In genomic region chr19:11314354-11314753, GRCm38 (mm10) we compare ENCODE assay signal across 32 mouse cellular contexts. TPM values are rescaled to one million over a fixed set of nuclear protein-coding genes. Genes with fewer than 3 reads are reported as not detected.
"Had no signal": no experiment of that assay in that cellular context is flagged by ENCODE, and none has a peak within 500 bp of the region (broad histone marks: within the 10 kb centered on the region; RNA-seq: fewer than 3 reads in every experiment).

Gene Ms4a14, minus strand, starts transcription at chr19:11314454.

- ATAC-seq: forebrain, embryonic 13.5 days; forebrain, embryonic 14.5 days; forebrain, embryonic 15.5 days; forebrain, embryonic 16.5 days; forebrain, postnatal 0 days had no signal

- H3K4me2 ChIP-seq: embryonic facial prominence, embryonic 12.5 days; embryonic facial prominence, embryonic 13.5 days; embryonic facial prominence, embryonic 15.5 days; forebrain, embryonic 12.5 days; forebrain, embryonic 13.5 days; forebrain, embryonic 15.5 days had no signal

- H3K4me1 ChIP-seq: embryonic facial prominence, embryonic 10.5 days; embryonic facial prominence, embryonic 12.5 days; embryonic facial prominence, embryonic 13.5 days; embryonic facial prominence, embryonic 15.5 days; forebrain, embryonic 10.5 days; forebrain, embryonic 12.5 days; forebrain, embryonic 13.5 days; forebrain, embryonic 15.5 days had no signal

- H3K36me3 ChIP-seq: embryonic facial prominence, embryonic 10.5 days; embryonic facial prominence, embryonic 12.5 days; embryonic facial prominence, embryonic 13.5 days; embryonic facial prominence, embryonic 15.5 days; forebrain, embryonic 10.5 days; forebrain, embryonic 12.5 days; forebrain, embryonic 15.5 days had no signal

- DNase-seq: cerebellum, adult 8-10 months; cerebellum, adult 9-10 months; cerebellum, adult 9-11 months; cerebellum, postnatal 10 days; cerebellum, postnatal 14 days; cerebellum, postnatal 25 days; cerebellum, postnatal 36 days; embryo, embryonic 11 days; forebrain, postnatal 0 days; gastrocnemius, adult 2 months; gastrocnemius, postnatal 10 days; gastrocnemius, postnatal 14 days; gastrocnemius, postnatal 25 days; gastrocnemius, postnatal 36 days; heart, adult 11 months; heart, adult 18-20 months; heart, adult 2 months had no signal

- H3K27me3 ChIP-seq: embryonic facial prominence, embryonic 12.5 days; embryonic facial prominence, embryonic 13.5 days; embryonic facial prominence, embryonic 15.5 days; forebrain, embryonic 12.5 days; forebrain, embryonic 13.5 days; forebrain, embryonic 15.5 days had no signal

- H3K9ac ChIP-seq: embryonic facial prominence, embryonic 12.5 days; embryonic facial prominence, embryonic 13.5 days; embryonic facial prominence, embryonic 15.5 days; forebrain, embryonic 12.5 days; forebrain, embryonic 13.5 days; forebrain, embryonic 15.5 days; forebrain, postnatal 0 days had no signal

- H3K4me3 ChIP-seq: embryonic facial prominence, embryonic 10.5 days; embryonic facial prominence, embryonic 12.5 days; embryonic facial prominence, embryonic 13.5 days; embryonic facial prominence, embryonic 15.5 days; erythroblast, embryonic 14.5 days; forebrain, embryonic 10.5 days; forebrain, embryonic 12.5 days; forebrain, embryonic 13.5 days; forebrain, embryonic 15.5 days; gastrocnemius, adult 2 months; heart, adult 2 months had no signal

- H3K9me3 ChIP-seq: embryonic facial prominence, embryonic 10.5 days; embryonic facial prominence, embryonic 15.5 days; forebrain, embryonic 10.5 days; forebrain, embryonic 12.5 days; forebrain, embryonic 13.5 days; forebrain, embryonic 15.5 days had no signal

- H3K27ac ChIP-seq: embryonic facial prominence, embryonic 10.5 days; embryonic facial prominence, embryonic 12.5 days; embryonic facial prominence, embryonic 13.5 days; embryonic facial prominence, embryonic 15.5 days; forebrain, embryonic 10.5 days; forebrain, embryonic 12.5 days; forebrain, embryonic 13.5 days; forebrain, embryonic 15.5 days; gastrocnemius, adult 2 months; heart, adult 2 months had no signal

RNA-seq across cellular contexts. Expression of gene Ms4a14, which starts in this region (rescaled TPM):
- total RNA-seq: common myeloid progenitor, adult 5-6 weeks; forebrain, postnatal 0 days; gastrocnemius, adult 2 months; gastrocnemius, adult 8-10 months; granulocyte monocyte progenitor cell, adult 5-6 weeks; heart, adult 2 months had no signal
- polyA plus RNA-seq: embryonic facial prominence, embryonic 10.5 days; embryonic facial prominence, embryonic 12.5 days; embryonic facial prominence, embryonic 13.5 days; erythroblast, embryonic 14.5 days; forebrain, embryonic 10.5 days; forebrain, embryonic 11.5 days; forebrain, embryonic 12.5 days; forebrain, embryonic 13.5 days; forebrain, embryonic 14.5 days; forebrain, embryonic 16.5 days had no signal
